Mouse (Mus musculus) lung, embryonic 14.5 days (tissue): ENCODE data around the gene Cdc42. TPM values are rescaled to one million over a fixed set of nuclear protein-coding genes. Genes with fewer than 3 reads are reported as not detected.

ENCODE experiments used
- ATAC-seq: fragments of 200-750 bp; cut with Nextera tagmentation; 2 replicates; pipeline ENCODE4 v1.8.0; 2017; ENCODE audit warnings: mild to moderate bottlenecking, moderate TSS enrichment, moderate library complexity; ENCODE audit not compliant: insufficient read depth
- DNase-seq: peaks from one replicate; pipeline ENCODE4 v3.0.0-alpha.2; 2015
- H3K27ac ChIP-seq: fragments of 300-500 bp; sonication (generic); 2 replicates; pipeline ENCODE4 v1.5.1; 2014; ENCODE audit warnings: low read depth, mild to moderate bottlenecking, moderate library complexity
- H3K27me3 ChIP-seq: fragments of 300-500 bp; sonication (generic); 2 replicates; pipeline ENCODE4 v1.6.1; 2014; ENCODE audit warnings: low read length, control low read depth; ENCODE audit not compliant: insufficient read depth
- H3K36me3 ChIP-seq: fragments of 300-500 bp; sonication (generic); 2 replicates; pipeline ENCODE4 v1.6.1; 2014; ENCODE audit warnings: control low read depth; ENCODE audit not compliant: insufficient read depth
- H3K4me1 ChIP-seq: fragments of 300-500 bp; sonication (generic); 2 replicates; pipeline ENCODE4 v1.6.1; 2014; ENCODE audit warnings: antibody characterized with exemption, control low read depth; ENCODE audit not compliant: insufficient read depth
- H3K4me2 ChIP-seq: fragments of 300-500 bp; sonication (generic); 2 replicates; pipeline ENCODE4 v1.6.1; 2014; ENCODE audit warnings: mild to moderate bottlenecking
- H3K4me3 ChIP-seq: fragments of 300-500 bp; sonication (generic); 2 replicates; pipeline ENCODE4 v1.5.1; 2014; ENCODE audit warnings: low read depth, low read length
- H3K9ac ChIP-seq: fragments of 300-500 bp; sonication (generic); 2 replicates; pipeline ENCODE4 v1.6.1; 2014
- H3K9me3 ChIP-seq: fragments of 300-500 bp; sonication (generic); 2 replicates; pipeline ENCODE4 v1.6.1; 2016; ENCODE audit warnings: low read depth, low read length, control low read depth
- CTCF ChIP-seq: IDR thresholded peaks from 2 replicates; pipeline ENCODE4 v1.5.1; 2016; ENCODE audit warnings: antibody characterized with exemption, low read depth
- WGBS: fragments of 180-500 bp; shearing (Covaris S2); extraction: QIAGEN DNeasy Blood & Tissue Kit; methylation state at CpG from one replicate; pipeline ENCODE4 v1.1.7; 2014; 5-methylcytosine and 5-hydroxymethylcytosine counted together
- polyA plus RNA-seq: library from polyadenylated mRNA; unstranded; fragments of >200 nt; fragmentation: Nextera tagmentation; extraction: Ambion mirVana; gene quantifications from 2 replicates; pipeline ENCODE4 v1.2.1, GENCODE M21; 2014

Gene Cdc42
- polyA plus RNA-seq, 1 experiment from 2014 or later = 690 TPM

DNA sequence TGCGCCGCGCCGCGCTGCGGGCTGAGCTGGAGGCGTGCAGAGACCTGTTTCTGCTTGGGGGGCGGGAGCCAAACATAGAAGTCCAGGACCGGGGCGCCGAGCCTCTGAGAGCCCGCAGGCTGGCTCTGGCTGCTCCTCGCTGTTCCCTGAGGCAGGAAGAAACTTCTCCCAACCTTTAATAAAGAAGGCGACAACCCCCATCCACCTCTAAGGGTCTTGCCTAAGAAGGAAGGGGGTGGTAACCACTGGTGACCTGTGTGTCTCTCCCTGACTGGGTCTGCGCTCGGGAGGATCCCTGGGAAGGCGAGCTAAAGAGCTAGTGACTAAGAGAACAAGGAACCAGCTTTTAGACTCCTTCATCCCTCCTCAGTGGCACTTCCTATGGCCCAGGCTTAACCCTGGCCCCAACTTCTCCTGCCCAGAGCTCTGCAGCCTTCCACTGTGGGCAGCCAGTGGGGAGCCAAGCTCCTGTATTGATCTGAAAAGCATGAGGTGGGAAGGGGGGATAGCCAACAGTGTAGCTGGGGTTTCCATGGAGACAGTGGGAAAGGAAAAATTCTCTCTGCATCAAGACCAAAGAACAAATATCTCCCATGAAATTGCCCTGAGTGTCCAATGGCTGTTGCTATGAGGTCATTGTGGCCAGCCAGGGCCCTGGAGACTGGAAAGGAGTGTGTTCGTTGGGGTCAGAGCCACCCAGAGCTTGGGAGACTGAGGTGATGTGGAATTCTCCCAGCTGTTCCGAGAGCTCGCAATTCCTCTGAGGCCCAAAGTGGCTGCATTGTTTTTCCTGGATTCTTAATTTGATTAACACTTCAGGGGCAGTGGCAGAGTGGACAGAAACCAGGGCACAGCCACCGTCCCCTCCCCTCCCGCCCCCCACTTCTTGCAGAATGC lies 79.1 kb downstream of the Cdc42 start:
- no peak for TF ChIP-seq CTCF
- H3K36me3 ChIP-seq = no peaks in the 10 kb centered on the region
- H3K4me2 ChIP-seq = peak overlapping the region; percentile 90
- 0 out of 2 replicates have a peak, but pooled peaks have one; percentile 25 for ATAC-seq
- peak; percentile 53 for DNase-seq
- no peak overlapping the region for H3K27ac ChIP-seq
- H3K27me3 ChIP-seq = peaks cover 79% of the 10 kb centered on the region
- peak overlapping the region; percentile 44; the same call in 1 of the 2 replicates for H3K9ac ChIP-seq
- peak overlapping the region; percentile 47 for H3K4me3 ChIP-seq
- H3K4me1 ChIP-seq = peaks cover 3% of the 10 kb centered on the region; the same call in 1 of the 2 replicates
- WGBS = 3% methylated on average over 22 of the region's 22 CpGs
- H3K9me3 ChIP-seq = no peaks in the 10 kb centered on the region

GRCm38 (mm10) chr4:137277600-137278143 lies 79.8 kb downstream of the Cdc42 start:
- peak overlapping the region; percentile 44 for H3K9ac ChIP-seq
- WGBS = 1% methylated on average over 70 of the region's 71 CpGs
- H3K27ac ChIP-seq = no peak overlapping the region
- H3K4me1 ChIP-seq = peaks cover under 1% of the 10 kb centered on the region; the same call in 1 of the 2 replicates
- H3K27me3 ChIP-seq = peaks cover 74% of the 10 kb centered on the region
- no peaks in the 10 kb centered on the region for H3K36me3 ChIP-seq
- peak overlapping the region; percentile 90 for H3K4me2 ChIP-seq
- no peak for TF ChIP-seq CTCF
- no peak for ATAC-seq
- no peak for DNase-seq
- no peaks in the 10 kb centered on the region for H3K9me3 ChIP-seq
- peak overlapping the region; percentile 47 for H3K4me3 ChIP-seq

DNA sequence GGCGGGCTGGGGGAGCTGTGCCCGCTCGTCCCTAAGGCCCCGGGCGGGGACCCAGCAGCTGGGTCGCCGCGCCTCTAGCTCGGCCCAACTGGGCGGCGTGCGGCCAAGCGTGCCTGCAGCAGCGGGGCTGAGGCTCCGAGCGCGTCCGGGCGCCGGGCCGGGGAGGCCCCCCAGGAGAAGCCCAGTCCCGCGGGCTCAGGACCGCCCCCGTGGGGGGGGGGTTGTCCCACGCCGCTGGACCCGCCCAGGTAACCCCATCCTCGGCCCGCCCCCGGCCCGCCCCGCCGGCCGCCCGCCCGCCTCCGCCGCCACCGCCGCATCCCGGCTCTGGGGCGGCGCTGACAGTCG lies 80.4 kb downstream of the Cdc42 start, which contains the start of gene Wnt4:
Gene Wnt4, plus strand, starts transcription at position 324 of the 348 bp plus-strand sequence.
- H3K4me1 ChIP-seq = no peaks in the 10 kb centered on the region
- whole genome bisulfite sequencing = under 1% methylated on average over 21 of the region's 45 CpGs
- TF ChIP-seq CTCF = no peak

GRCm38 (mm10) chr4:137276443-137277165 lies 80.9 kb downstream of the Cdc42 start:
- Histone ChIP-seq H3K36me3 (no peaks in the 10 kb centered on the region), H3K27ac (no peak overlapping the region), H3K27me3 (peaks cover 65% of the 10 kb centered on the region), H3K4me1 (no peaks in the 10 kb centered on the region), H3K4me2 (peak overlapping the region; percentile 90), H3K4me3 (peak overlapping the region; percentile 47), H3K9ac (peak overlapping the region; percentile 44; the same call in 1 of the 2 replicates), H3K9me3 (no peaks in the 10 kb centered on the region)
- no peak for TF ChIP-seq CTCF
- ATAC-seq (no peak; the same call in 1 of the 2 replicates), DNase-seq (peak; percentile 36)
- WGBS = 1% methylated on average over 42 of the region's 46 CpGs

More for the DNA sequence above, 80.4 kb downstream of the Cdc42 start, which contains the start of gene Wnt4:
- DNase-seq (peak; percentile 80), ATAC-seq (peak; percentile 78)
- Histone ChIP-seq H3K9ac (peak within 1 kb of the TSS; percentile 44), H3K36me3 (no peaks in the 10 kb centered on the region), H3K9me3 (no peaks in the 10 kb centered on the region), H3K27me3 (peaks cover 71% of the 10 kb centered on the region), H3K4me3 (peak within 1 kb of the TSS; percentile 47), H3K27ac (no peak within 1 kb of the TSS), H3K4me2 (peak within 1 kb of the TSS; percentile 90)

DNA sequence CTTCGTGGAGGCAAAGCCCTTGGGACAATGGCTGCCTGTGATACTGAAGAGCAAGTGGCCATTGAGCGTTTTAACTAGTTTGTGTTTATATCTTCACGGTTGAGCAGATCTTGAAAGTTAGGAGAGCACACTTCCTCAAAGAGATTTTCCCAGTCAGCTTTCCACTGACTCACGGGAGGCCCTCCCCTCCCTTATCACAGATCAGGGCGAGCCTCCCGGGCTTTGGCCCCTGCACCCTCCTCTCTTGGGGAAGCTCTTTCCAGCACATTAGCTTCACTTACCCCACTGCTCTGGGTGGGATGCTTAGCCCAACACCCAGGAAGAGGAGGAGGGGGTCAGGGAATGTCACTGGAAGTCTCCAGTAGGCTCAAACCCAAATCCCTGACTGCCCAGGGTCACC lies 83.2 kb downstream of the Cdc42 start:
- peaks cover 45% of the 10 kb centered on the region for H3K27me3 ChIP-seq
- no peak for TF ChIP-seq CTCF
- H3K36me3 ChIP-seq = no peaks in the 10 kb centered on the region
- peak; percentile 30 for DNase-seq
- no peak for ATAC-seq
- no peak overlapping the region for H3K4me3 ChIP-seq
- H3K4me2 ChIP-seq = no peak overlapping the region
- 5% methylated on average over 6 of the region's 6 CpGs for WGBS
- H3K9ac ChIP-seq = no peak overlapping the region
- no peaks in the 10 kb centered on the region for H3K9me3 ChIP-seq
- no peak overlapping the region for H3K27ac ChIP-seq
- no peaks in the 10 kb centered on the region for H3K4me1 ChIP-seq

- Histone ChIP-seq H3K27ac (no peak overlapping the region), H3K9ac (no peak overlapping the region), H3K4me1 (no peaks in the 10 kb centered on the region), H3K36me3 (no peaks in the 10 kb centered on the region), H3K9me3 (no peaks in the 10 kb centered on the region), H3K27me3 (peaks cover 26% of the 10 kb centered on the region), H3K4me3 (no peak overlapping the region), H3K4me2 (no peak overlapping the region)
- DNase-seq (no peak), ATAC-seq (no peak)
- 68% methylated on average over 8 of the region's 8 CpGs for WGBS
- no peak for TF ChIP-seq CTCF
Observed at GRCm38 (mm10) chr4:137271856-137272255, 85.7 kb downstream of the Cdc42 start.

Other genes with a start within 250 kb of the Cdc42 start
- gene Wnt4, start 80.2 kb downstream of the Cdc42 start, polyA plus RNA-seq = 1.2 and 1.3 TPM in 2 replicates
- gene Cela3a, start 52.1 kb upstream of the Cdc42 start, polyA plus RNA-seq = not detected in 2 replicates
- gene Cela3b, start 72.8 kb upstream of the Cdc42 start, polyA plus RNA-seq = not detected in 2 replicates
- gene 1700013G24Rik, start 95.6 kb upstream of the Cdc42 start, polyA plus RNA-seq = not detected in 2 replicates
- gene Hspg2, start 111.0 kb upstream of the Cdc42 start, polyA plus RNA-seq = 51.2 and 58.1 TPM in 2 replicates
- gene Ldlrad2, start 216.8 kb upstream of the Cdc42 start, polyA plus RNA-seq = not detected in 2 replicates
- 74.2 and 76.0 TPM in 2 replicates for gene Usp48, start 236.0 kb upstream of the Cdc42 start, polyA plus RNA-seq